Mouse (Mus musculus) G1E (cell line): ENCODE data around the gene Hectd2. TPM values are rescaled to one million over a fixed set of nuclear protein-coding genes. Genes with fewer than 3 reads are reported as not detected.

Source experiments
- ATAC-seq: 2 replicates; pipeline ENCODE4 v1.8.0; 2016; ENCODE audit warnings: mild to moderate bottlenecking; ENCODE audit not compliant: insufficient number of reproducible peaks, poor library complexity, low FRiP score, severe bottlenecking; ENCODE audit errors: extremely low read depth
- DNase-seq: peaks from one replicate; pipeline ENCODE4 v3.0.0; 2012; ENCODE audit warnings: low spot score
- H3K27me3 ChIP-seq: 2 replicates; pipeline ENCODE4 v1.6.1; 2012; ENCODE audit warnings: mild to moderate bottlenecking, low read length, inconsistent platforms; ENCODE audit not compliant: insufficient read depth
- H3K36me3 ChIP-seq: replicated peaks from 2 replicates; pipeline ENCODE3; 2012; ENCODE audit warnings: mild to moderate bottlenecking, inconsistent platforms
- H3K4me1 ChIP-seq: 2 replicates; pipeline ENCODE4 v1.6.1; 2012; ENCODE audit warnings: low read depth, low read length, inconsistent platforms, mixed read lengths; ENCODE audit not compliant: insufficient read depth
- H3K4me3 ChIP-seq: 2 replicates; pipeline ENCODE4 v1.5.1; 2012; ENCODE audit warnings: low read depth, mild to moderate bottlenecking, inconsistent platforms, low read length, moderate library complexity, mixed read lengths
- H3K9me3 ChIP-seq: replicated peaks from 2 replicates; pipeline ENCODE4 v1.6.1; 2012; ENCODE audit warnings: inconsistent platforms
- CTCF ChIP-seq: IDR thresholded peaks from 2 replicates; pipeline ENCODE4 v1.5.1; 2012; ENCODE audit warnings: low read depth, low read length, inconsistent platforms, mixed read lengths
- GATA1 ChIP-seq: IDR thresholded peaks from 2 replicates; pipeline ENCODE4 v1.6.1; 2012; ENCODE audit warnings: borderline replicate concordance, low read length, inconsistent platforms, mixed read lengths
- GATA2 ChIP-seq: IDR thresholded peaks from 2 replicates; pipeline ENCODE4 v1.6.1; 2012; ENCODE audit warnings: low read depth, low read length, inconsistent platforms, borderline replicate concordance
- POLR2AphosphoS5 ChIP-seq: IDR thresholded peaks from 2 replicates; pipeline ENCODE4 v1.6.1; 2012; ENCODE audit warnings: low read depth, low read length, inconsistent platforms; ENCODE audit not compliant: insufficient replicate concordance
- TAL1 ChIP-seq: conservative IDR thresholded peaks from 2 replicates; pipeline ENCODE4 v1.6.1; 2012; ENCODE audit warnings: low read depth, low read length, inconsistent platforms, mixed read lengths
- polyA plus RNA-seq: library from polyadenylated mRNA; stranded (reverse); fragments of >175 nt; gene quantifications from 2 replicates; pipeline ENCODE4 v1.2.3, GENCODE M21; 2012
- total RNA-seq, 2 experiments: library from RNA; stranded (forward) in 1 of 2; stranded (reverse) in 1 of 2; fragments of 200-1000 nt in 1 of 2; fragments of >200 nt in 1 of 2; fragmentation: Nextera tagmentation in 1 of 2; gene quantifications; 2 replicates each; pipeline ENCODE4 v1.2.3; 2014 to 2017

The Hectd2 gene
- total and polyA plus RNA-seq, 3 experiments, result 0.05 to 0.75 (median 0.33) TPM

DNA sequence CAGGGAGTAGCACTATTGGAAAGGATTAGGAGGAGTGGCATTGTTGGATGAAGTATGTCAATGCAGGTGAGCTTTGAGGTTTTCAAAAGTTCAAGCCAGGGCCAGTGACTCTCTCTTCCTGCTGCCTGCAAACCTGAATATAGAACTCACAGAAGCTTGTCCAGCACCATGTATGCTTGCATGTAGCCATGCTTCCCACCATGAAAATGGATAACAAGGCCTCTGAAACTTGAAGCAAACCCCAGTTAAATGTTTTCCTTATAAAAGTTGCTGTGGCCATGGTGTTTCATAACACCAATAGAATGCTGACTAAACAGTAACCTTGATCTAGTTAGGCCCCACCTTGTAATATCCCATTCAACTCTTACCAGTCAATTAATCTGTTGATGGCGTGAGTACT is 27.7 kb downstream of the Hectd2 start:
- H3K9me3 ChIP-seq, result no peaks in the 10 kb centered on the region
- H3K27me3 ChIP-seq, result 0 out of 2 replicates have a peak, but pooled peaks cover 3% of the 10 kb centered on the region
- ATAC-seq (no peak), DNase-seq (no peak)
- no peaks in the 10 kb centered on the region for H3K4me1 ChIP-seq
- TF ChIP-seq TAL1, result no peak
- TF ChIP-seq GATA2, result no peak
- no peak for TF ChIP-seq GATA1
- TF ChIP-seq CTCF, result no peak
- TF ChIP-seq POLR2AphosphoS5, result no peak
- no peak overlapping the region for H3K4me3 ChIP-seq
- no peaks in the 10 kb centered on the region for H3K36me3 ChIP-seq

DNA sequence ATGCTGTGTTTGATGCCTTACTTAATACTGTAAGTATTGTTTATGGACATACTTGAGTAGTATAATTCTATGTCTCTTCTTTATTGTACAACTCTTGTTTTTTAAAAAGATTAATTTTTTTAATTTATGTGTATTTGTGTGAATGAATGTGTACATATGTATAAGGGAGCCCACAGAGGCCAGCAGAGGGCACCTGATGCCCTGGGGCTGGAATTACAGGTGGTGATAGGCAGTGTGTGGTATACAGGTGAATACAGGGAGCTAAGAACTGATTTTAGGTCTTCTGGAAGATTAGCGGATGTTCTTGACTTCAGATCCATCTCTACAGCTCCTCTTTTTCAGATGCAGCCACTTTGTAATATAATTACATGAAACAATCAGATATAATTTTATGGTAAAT is 31.1 kb downstream of the Hectd2 start:
- ATAC-seq (no peak), DNase-seq (no peak)
- no peaks in the 10 kb centered on the region for H3K9me3 ChIP-seq
- no peaks in the 10 kb centered on the region; the same call in 1 of the 2 replicates for H3K27me3 ChIP-seq
- no peak for TF ChIP-seq POLR2AphosphoS5
- TF ChIP-seq TAL1, result no peak
- TF ChIP-seq GATA1, result no peak
- TF ChIP-seq GATA2, result no peak
- no peak for TF ChIP-seq CTCF
- no peaks in the 10 kb centered on the region for H3K4me1 ChIP-seq
- no peaks in the 10 kb centered on the region for H3K36me3 ChIP-seq
- H3K4me3 ChIP-seq, result no peak overlapping the region

DNA sequence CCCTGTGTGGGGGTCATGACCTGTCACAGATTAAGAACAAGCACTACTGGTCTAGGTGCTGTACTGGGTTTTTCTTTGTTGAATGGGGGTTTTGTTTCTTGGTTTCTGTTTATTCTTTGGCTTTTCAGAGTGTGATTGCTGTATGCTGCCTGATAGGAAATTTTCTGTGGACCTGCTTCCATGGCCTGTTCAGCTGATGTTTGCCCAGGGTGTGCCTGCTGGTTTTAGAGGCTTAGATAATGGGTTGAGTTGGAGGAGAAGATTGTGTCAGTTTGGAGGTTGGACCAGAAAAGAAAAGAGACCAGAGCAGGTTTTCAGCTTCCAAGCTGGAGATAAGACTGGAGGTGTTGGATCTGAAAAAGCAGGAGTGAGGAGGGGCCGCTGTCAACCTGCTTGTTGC is 40.0 kb downstream of the Hectd2 start:
- peaks cover 2% of the 10 kb centered on the region; the same call in 1 of the 2 replicates for H3K27me3 ChIP-seq
- TF ChIP-seq GATA1 (no peak), POLR2AphosphoS5 (no peak), GATA2 (no peak), TAL1 (no peak), CTCF (no peak)
- DNase-seq (no peak), ATAC-seq (no peak)
- no peaks in the 10 kb centered on the region for H3K4me1 ChIP-seq
- H3K9me3 ChIP-seq, result no peaks in the 10 kb centered on the region
- H3K4me3 ChIP-seq, result no peak overlapping the region
- no peaks in the 10 kb centered on the region for H3K36me3 ChIP-seq

DNA sequence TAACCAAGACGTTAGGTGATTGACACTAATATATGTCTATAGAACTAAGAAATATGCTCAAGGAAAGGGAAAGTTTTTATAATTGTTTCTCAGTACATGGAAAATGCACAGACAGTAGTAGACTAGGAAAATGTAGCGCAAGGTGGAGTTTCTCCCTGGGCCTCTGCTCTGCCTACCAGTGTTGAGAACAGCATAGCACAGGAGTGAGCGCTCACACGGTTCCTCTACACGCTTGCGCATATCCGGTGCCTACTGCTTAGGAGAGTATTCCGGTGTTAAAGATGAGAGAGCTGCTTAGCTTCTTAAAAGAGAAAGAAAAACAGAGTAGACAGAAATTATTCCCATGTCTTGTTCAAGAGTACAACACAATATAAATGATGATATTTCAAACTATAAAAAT is 47.4 kb downstream of the Hectd2 start:
- Histone ChIP-seq H3K4me3 (no peak overlapping the region), H3K9me3 (no peaks in the 10 kb centered on the region), H3K4me1 (no peaks in the 10 kb centered on the region), H3K36me3 (no peaks in the 10 kb centered on the region), H3K27me3 (peaks cover 6% of the 10 kb centered on the region)
- ATAC-seq, result no peak
- DNase-seq, result no peak
- TF ChIP-seq GATA2, result no peak

DNA sequence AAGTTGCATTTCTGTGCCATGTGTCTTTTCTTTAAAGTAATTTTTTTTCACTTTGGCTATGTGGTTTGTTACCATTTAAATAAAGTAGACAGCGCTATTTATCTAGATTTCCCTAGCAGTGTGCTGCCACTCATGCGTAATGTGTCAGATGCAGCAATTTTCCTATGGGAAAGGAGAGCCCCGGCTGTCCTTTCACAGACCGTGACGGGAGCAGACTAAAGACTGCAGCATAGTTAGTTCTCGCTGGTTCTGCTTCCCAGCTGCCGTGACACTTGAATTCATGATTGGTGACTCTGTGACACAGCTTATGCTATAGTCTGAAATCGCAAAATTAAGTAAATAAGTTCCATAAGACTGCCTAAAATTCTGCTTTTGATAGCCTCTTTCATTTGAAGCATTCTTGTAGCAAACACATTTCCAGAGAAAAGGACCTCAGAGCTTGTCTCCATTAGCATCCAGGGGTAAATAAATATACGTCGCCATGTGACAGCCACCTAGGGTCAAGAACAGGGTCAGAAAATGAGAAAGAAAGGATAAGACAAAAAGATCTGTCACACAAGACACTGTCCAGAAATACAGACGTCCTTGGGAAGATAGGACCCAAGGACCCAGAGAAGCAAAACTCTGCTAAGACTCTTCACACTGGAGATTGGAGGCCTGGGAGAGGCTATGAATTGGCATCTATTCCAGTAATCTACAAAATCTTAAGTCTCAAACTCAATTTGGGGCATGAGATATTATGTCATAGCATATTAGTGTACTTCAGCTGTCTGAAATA is 48.3 kb downstream of the Hectd2 start:
- Histone ChIP-seq H3K36me3 (no peaks in the 10 kb centered on the region), H3K27me3 (peaks cover 5% of the 10 kb centered on the region), H3K4me3 (no peak overlapping the region), H3K9me3 (no peaks in the 10 kb centered on the region), H3K4me1 (no peaks in the 10 kb centered on the region)
- no peak for DNase-seq
- ATAC-seq, result no peak
- no peak for TF ChIP-seq CTCF

DNA sequence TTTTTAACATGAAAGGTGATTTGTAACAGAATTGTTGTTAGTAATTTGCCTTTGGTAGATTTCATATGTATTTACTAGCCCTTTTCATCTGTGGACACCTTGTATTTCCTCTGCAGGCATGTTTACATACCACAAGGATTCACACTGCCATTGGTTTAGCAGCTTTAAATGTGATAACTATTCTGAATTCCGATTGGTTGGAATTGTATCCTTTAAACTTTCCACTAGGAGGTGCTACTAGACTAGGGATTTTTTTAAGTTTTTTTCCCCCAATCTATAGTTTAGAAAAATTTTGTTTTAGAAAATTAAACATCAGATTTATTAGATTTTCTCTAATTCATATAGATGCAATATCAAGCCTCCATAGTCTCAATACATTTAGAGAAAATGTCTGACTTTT is 51.8 kb downstream of the Hectd2 start:
- ATAC-seq (no peak), DNase-seq (no peak)
- peaks cover 2% of the 10 kb centered on the region; the same call in 1 of the 2 replicates for H3K27me3 ChIP-seq
- no peaks in the 10 kb centered on the region for H3K36me3 ChIP-seq
- H3K4me1 ChIP-seq, result 0 out of 2 replicates have a peak, but pooled peaks cover 5% of the 10 kb centered on the region
- H3K9me3 ChIP-seq, result no peaks in the 10 kb centered on the region
- H3K4me3 ChIP-seq, result no peak overlapping the region
- no peak for TF ChIP-seq GATA2
- TF ChIP-seq POLR2AphosphoS5, result no peak
- no peak for TF ChIP-seq TAL1
- no peak for TF ChIP-seq GATA1

DNA sequence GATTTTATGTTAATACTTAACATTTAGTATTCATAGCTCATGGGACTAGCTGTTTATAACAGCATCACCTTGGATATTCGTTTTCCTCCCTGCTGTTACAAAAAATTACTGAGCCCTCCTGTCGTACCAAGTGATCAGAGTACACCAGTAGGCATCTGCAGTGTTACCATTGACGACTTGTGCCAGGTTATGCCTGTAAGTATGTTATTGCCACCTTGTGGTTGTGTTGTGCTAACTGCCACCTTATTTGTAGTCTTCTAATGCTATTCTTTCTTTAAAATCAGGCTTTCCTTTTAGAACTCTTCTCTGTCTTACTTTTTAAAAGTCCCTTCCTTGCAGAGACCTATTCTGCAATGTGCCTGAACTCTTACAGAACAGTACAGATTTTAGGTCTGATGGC is 54.8 kb downstream of the Hectd2 start:
- TF ChIP-seq CTCF (no peak), GATA2 (no peak), GATA1 (no peak), POLR2AphosphoS5 (no peak), TAL1 (no peak)
- no peaks in the 10 kb centered on the region for H3K9me3 ChIP-seq
- DNase-seq (no peak), ATAC-seq (no peak)
- no peaks in the 10 kb centered on the region for H3K27me3 ChIP-seq
- no peak overlapping the region for H3K4me3 ChIP-seq
- no peaks in the 10 kb centered on the region for H3K36me3 ChIP-seq
- 0 out of 2 replicates have a peak, but pooled peaks cover 5% of the 10 kb centered on the region for H3K4me1 ChIP-seq
